Mouse (Mus musculus): ENCODE results near the gene Zfp280d.

DNA sequence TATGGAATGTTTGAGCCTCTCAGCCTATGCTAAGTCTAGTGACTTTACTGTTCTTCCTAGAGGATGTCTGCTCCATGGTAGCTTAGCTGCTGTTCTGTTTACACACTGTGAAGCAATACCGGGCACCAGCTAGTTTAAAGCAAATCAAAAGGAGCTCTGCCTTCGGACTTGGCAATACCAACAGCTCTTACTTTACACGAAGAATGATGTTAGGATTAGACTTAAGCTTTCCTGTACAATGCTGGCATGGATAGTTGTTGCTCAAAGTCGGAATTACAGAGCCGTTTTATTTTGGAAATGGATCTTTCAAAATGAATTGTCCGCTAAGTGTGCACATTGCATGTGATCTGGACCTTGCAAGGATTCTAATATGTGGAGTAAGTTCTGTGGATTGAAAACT, 48.1 kb upstream of the Zfp280d start:
- TF ChIP-seq GATA1 (IDR thresholded peaks at IDR 0.05; ENCODE audit: low read length) (no peak), TAL1 (IDR thresholded peaks at IDR 0.05; ENCODE audit: low read length) (no peak)
